Mouse (Mus musculus) forebrain, embryonic 11.5 days (tissue): ENCODE measurements at regions not wholly inside any gene's neighbourhood (a gene's known extent, or its start where the extent isn't known, plus 50 kb on each side); places are given as distances from the start of the nearest gene placed in this dataset.

Experiments used
- ATAC-seq: fragments of 200-750 bp; cut with Nextera tagmentation; replicated peaks from 2 replicates; pipeline ENCODE4 v1.8.0; 2017; ENCODE audit warnings: moderate TSS enrichment; ENCODE audit not compliant: low FRiP score
- DNase-seq: peaks from one replicate; pipeline ENCODE4 v3.0.0-alpha.2; 2017; ENCODE audit warnings: low spot score
- H3K27ac ChIP-seq: fragments of 300-500 bp; sonication (generic); 2 replicates; pipeline ENCODE4 v1.5.1; 2014; ENCODE audit warnings: low read depth, low read length
- H3K27me3 ChIP-seq: fragments of 300-500 bp; sonication (generic); 2 replicates; pipeline ENCODE4 v1.6.1; 2014; ENCODE audit warnings: mild to moderate bottlenecking, low read length, mixed read lengths; ENCODE audit not compliant: control insufficient read depth, insufficient read depth
- H3K36me3 ChIP-seq: fragments of 300-500 bp; sonication (generic); 2 replicates; pipeline ENCODE4 v1.6.1; 2014; ENCODE audit warnings: mild to moderate bottlenecking, low read length, moderate library complexity, mixed read lengths; ENCODE audit not compliant: control insufficient read depth, insufficient read depth
- H3K4me1 ChIP-seq: fragments of 300-500 bp; sonication (generic); replicated peaks from 2 replicates; pipeline ENCODE4 v1.6.1; 2014; ENCODE audit warnings: low read length, mixed read lengths; ENCODE audit not compliant: control insufficient read depth, insufficient read depth
- H3K4me2 ChIP-seq: fragments of 300-500 bp; sonication (generic); 2 replicates; pipeline ENCODE4 v1.6.1; 2014; ENCODE audit warnings: low read depth, mild to moderate bottlenecking, low read length, moderate library complexity, mixed read lengths; ENCODE audit not compliant: severe bottlenecking
- H3K4me3 ChIP-seq: fragments of 300-500 bp; sonication (generic); 2 replicates; pipeline ENCODE4 v1.5.1; 2014; ENCODE audit warnings: low read depth, low read length
- H3K9ac ChIP-seq: fragments of 300-500 bp; sonication (generic); 2 replicates; pipeline ENCODE4 v1.6.1; 2014; ENCODE audit warnings: low read length
- H3K9me3 ChIP-seq: fragments of 300-500 bp; sonication (generic); 2 replicates; pipeline ENCODE4 v1.6.1; 2016; ENCODE audit warnings: low read length, mixed read lengths; ENCODE audit not compliant: control insufficient read depth
- WGBS: fragments of 180-500 bp; shearing (Covaris S2); extraction: QIAGEN DNeasy Blood & Tissue Kit; methylation state at CpG from one replicate; pipeline ENCODE4 v1.1.7; 2014; 5-methylcytosine and 5-hydroxymethylcytosine counted together

DNA sequence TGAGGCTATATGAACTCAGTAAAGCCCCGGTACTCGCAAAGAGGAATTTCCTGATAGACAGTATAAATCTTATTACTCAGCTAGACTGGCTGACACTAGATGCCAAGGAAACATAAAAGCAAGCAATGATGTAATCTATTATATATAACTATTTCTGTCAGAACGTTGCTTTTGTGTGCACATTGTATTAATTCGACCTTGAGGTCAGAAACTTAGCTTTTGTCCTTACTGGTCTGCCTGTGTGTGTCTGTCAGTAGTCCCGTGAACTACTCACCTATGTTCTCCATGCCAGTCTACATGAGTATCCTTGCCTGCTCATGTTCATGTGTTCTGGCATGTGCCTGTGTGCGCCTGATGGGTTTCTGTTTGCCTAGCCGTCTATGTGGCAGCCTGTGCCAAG is 70.5 kb downstream of the Tmx1 start:
- Histone ChIP-seq H3K4me3 (no peak overlapping the region), H3K9me3 (no peaks in the 10 kb centered on the region), H3K27me3 (no peaks in the 10 kb centered on the region), H3K4me1 (no peaks in the 10 kb centered on the region), H3K9ac (no peak overlapping the region), H3K36me3 (no peaks in the 10 kb centered on the region), H3K27ac (no peak overlapping the region), H3K4me2 (no peak overlapping the region)
- ATAC-seq, result no peak
- no peak for DNase-seq
- 88% methylated on average over 7 of the region's 7 CpGs for WGBS

DNA sequence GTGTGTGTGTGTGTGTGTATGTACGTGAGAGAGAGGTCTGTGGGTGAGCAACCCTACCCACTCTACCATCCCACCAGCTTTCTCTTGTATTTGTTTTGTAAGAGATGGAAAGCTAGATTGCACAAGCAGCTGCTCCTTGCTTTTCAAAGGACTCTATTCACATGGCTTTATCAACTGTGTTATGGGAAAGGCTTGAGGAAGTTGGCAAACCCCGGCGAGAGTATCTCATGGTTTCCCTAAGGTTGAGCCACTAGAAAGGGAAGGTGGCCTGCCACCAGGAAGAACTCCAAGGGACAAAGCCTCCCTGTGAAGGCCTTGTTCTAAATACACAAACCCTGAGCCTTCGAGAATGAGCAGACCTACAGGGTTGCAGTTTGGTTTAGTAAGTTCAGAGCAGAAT is 71.8 kb downstream of the Tmx1 start:
- ATAC-seq, result no peak
- no peak overlapping the region for H3K9ac ChIP-seq
- H3K4me3 ChIP-seq, result no peak overlapping the region
- H3K27ac ChIP-seq, result no peak overlapping the region
- no peaks in the 10 kb centered on the region for H3K27me3 ChIP-seq
- WGBS, result 68% methylated on average over 4 of the region's 4 CpGs
- no peaks in the 10 kb centered on the region for H3K4me1 ChIP-seq
- no peak overlapping the region for H3K4me2 ChIP-seq
- H3K9me3 ChIP-seq, result no peaks in the 10 kb centered on the region
- no peaks in the 10 kb centered on the region for H3K36me3 ChIP-seq
- no peak for DNase-seq

DNA sequence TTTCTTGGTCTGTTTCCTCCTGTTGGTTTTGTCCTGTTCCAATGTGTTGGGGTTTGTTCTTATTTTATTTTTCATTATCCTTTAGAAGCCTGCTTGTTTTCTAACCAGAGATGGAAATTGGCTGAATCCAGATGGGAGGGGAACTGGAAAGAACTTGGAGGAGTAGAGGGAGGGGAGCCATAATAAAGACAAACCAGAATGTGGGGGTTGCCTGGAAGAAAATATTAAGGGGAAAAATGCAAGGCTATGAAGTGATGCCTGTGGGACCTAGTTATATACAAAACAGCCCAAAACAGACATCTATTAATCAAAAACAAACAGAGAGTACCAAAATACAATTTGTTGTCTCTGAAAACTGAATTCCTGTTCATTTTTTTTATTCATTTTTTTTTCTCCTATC is 78.8 kb downstream of the Tmx1 start:
- ATAC-seq, result no peak
- DNase-seq, result no peak

DNA sequence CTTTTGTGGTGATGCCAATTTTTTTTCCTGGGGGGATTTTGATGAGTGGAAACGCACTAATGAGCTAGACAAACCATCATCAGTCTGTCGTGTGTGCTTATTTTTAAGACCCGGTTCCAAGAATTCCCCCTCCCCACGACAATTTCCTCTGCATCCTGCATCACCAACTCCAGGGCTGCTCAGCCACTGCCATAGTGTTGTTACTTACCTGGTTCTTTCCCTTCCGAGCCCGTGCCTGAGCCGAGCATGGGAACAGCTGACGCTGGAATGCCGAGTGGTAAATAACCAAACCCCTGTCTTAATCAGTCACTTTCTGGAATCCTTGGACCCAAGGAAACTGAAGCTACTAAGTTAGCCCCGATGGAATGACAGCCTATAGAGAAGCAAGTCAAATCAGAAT is 79.3 kb downstream of the Tmx1 start:
- ATAC-seq (no peak), DNase-seq (no peak)
- Histone ChIP-seq H3K27me3 (no peaks in the 10 kb centered on the region), H3K9me3 (no peaks in the 10 kb centered on the region), H3K4me2 (no peak overlapping the region), H3K9ac (no peak overlapping the region), H3K27ac (no peak overlapping the region), H3K4me1 (no peaks in the 10 kb centered on the region), H3K4me3 (no peak overlapping the region), H3K36me3 (no peaks in the 10 kb centered on the region)
- WGBS, result 90% methylated on average over 10 of the region's 10 CpGs

More for the DNA sequence above, 78.8 kb downstream of the Tmx1 start:
- no peaks in the 10 kb centered on the region for H3K4me1 ChIP-seq
- no peaks in the 10 kb centered on the region for H3K36me3 ChIP-seq
- H3K27me3 ChIP-seq, result no peaks in the 10 kb centered on the region
- H3K9ac ChIP-seq, result no peak overlapping the region
- H3K4me2 ChIP-seq, result no peak overlapping the region
- no peaks in the 10 kb centered on the region for H3K9me3 ChIP-seq
- no peak overlapping the region for H3K27ac ChIP-seq
- no peak overlapping the region for H3K4me3 ChIP-seq

GRCm38 (mm10) chr12:70532843-70533242 is 79.9 kb downstream of the Tmx1 start:
- ATAC-seq, result no peak

DNA sequence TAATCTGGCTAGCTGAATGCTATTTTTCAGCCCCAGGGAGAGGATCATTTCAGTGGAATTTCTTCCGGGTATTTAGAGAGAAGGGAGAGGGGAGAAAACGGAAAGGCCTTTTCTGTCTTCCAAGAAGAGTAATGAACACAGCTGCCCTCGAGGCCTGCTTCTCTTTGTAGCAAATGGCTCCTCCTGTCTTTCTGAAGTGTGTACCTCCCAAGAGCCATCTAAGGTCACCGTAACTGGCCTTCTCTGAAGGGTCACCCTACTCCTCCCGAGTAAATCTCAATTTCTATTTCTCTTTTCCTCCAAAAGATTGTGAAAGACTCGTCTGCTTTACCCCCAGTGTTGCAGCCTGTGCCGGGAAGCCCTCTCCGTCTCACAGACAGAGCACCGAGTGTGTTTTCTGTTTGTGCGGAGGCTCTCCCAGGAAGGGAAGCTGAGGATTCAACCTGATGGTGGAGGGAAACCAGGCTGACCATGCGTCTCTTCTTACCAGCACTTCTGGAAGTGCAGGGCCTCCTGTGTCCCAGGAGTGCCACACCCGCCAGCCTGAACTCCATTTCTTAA is 80.6 kb downstream of the Tmx1 start:
- ATAC-seq, result no peak
- Histone ChIP-seq H3K27me3 (no peaks in the 10 kb centered on the region), H3K4me2 (no peak overlapping the region), H3K4me1 (no peaks in the 10 kb centered on the region), H3K4me3 (no peak overlapping the region), H3K9ac (no peak overlapping the region), H3K9me3 (no peaks in the 10 kb centered on the region), H3K36me3 (no peaks in the 10 kb centered on the region), H3K27ac (no peak overlapping the region)
- 77% methylated on average over 12 of the region's 12 CpGs for WGBS
- DNase-seq, result no peak

More at GRCm38 (mm10) chr12:70532843-70533242, 79.9 kb downstream of the Tmx1 start:
- Histone ChIP-seq H3K9ac (no peak overlapping the region), H3K27me3 (no peaks in the 10 kb centered on the region), H3K36me3 (no peaks in the 10 kb centered on the region), H3K9me3 (no peaks in the 10 kb centered on the region), H3K4me1 (no peaks in the 10 kb centered on the region), H3K4me3 (no peak overlapping the region), H3K27ac (no peak overlapping the region), H3K4me2 (no peak overlapping the region)
- 79% methylated on average over 10 of the region's 10 CpGs for WGBS
- DNase-seq, result no peak

- H3K9ac ChIP-seq, result no peak overlapping the region
- ATAC-seq, result no peak
These were observed 86.2 kb downstream of the Tmx1 start for GRCm38 (mm10) chr12:70539124-70539523.

GRCm38 (mm10) chr12:70539856-70540255 is 87.0 kb downstream of the Tmx1 start:
- no peak for ATAC-seq
- Histone ChIP-seq H3K4me3 (no peak overlapping the region), H3K27me3 (no peaks in the 10 kb centered on the region), H3K4me2 (no peak overlapping the region), H3K4me1 (no peaks in the 10 kb centered on the region; the same call in 1 of the 2 replicates), H3K27ac (no peak overlapping the region), H3K9ac (no peak overlapping the region), H3K9me3 (no peaks in the 10 kb centered on the region), H3K36me3 (no peaks in the 10 kb centered on the region)
- 93% methylated on average over 14 of the region's 14 CpGs for WGBS
- DNase-seq, result no peak

More at GRCm38 (mm10) chr12:70539124-70539523, 86.2 kb downstream of the Tmx1 start:
- no peak overlapping the region for H3K4me2 ChIP-seq
- H3K27me3 ChIP-seq, result no peaks in the 10 kb centered on the region
- no peaks in the 10 kb centered on the region for H3K36me3 ChIP-seq
- no peaks in the 10 kb centered on the region for H3K4me1 ChIP-seq
- no peaks in the 10 kb centered on the region for H3K9me3 ChIP-seq
- H3K4me3 ChIP-seq, result no peak overlapping the region
- DNase-seq, result no peak
- H3K27ac ChIP-seq, result no peak overlapping the region
- WGBS, result 73% methylated on average over 4 of the region's 4 CpGs

GRCm38 (mm10) chr12:70541432-70541831 is 88.5 kb downstream of the Tmx1 start:
- Histone ChIP-seq H3K27ac (no peak overlapping the region), H3K4me1 (no peaks in the 10 kb centered on the region; the same call in 1 of the 2 replicates)
- 90% methylated on average over 4 of the region's 4 CpGs for WGBS

More at GRCm38 (mm10) chr12:70541432-70541831, 88.5 kb downstream of the Tmx1 start:
- Histone ChIP-seq H3K9ac (no peak overlapping the region), H3K36me3 (no peaks in the 10 kb centered on the region), H3K9me3 (no peaks in the 10 kb centered on the region), H3K27me3 (no peaks in the 10 kb centered on the region), H3K4me2 (no peak overlapping the region), H3K4me3 (no peak overlapping the region)
- DNase-seq, result no peak
- ATAC-seq, result no peak
